Mouse (Mus musculus): ENCODE data around the gene Nos1.
"Not testable (repeated sequence)": the region's sequence is repeated elsewhere in the genome, so short reads cannot be mapped to it uniquely, and the experiment has no call there.

The Nos1 gene

DNA sequence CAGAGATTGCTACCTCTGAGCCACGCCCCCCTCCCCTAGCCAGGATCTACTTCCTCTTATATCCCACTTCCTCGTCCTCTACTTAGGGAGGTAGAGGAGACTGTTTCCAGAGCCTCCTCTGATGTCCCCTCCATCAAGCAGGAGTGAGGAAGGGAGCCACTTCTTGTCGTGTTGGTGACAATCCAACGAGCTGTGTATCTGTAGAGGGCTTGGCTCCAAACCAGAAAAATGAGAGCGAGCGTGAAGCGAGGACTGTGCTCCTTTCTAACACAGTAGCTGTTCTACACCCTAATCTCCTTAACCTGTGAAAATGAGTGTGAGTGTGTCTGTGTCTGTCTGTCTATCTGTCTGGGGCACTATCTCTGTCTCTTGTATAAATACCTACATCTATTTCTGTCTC lies 58.7 kb downstream of the Nos1 start:
- DNase-seq (ENCODE audit: low read depth, low spot score) = no peak

DNA sequence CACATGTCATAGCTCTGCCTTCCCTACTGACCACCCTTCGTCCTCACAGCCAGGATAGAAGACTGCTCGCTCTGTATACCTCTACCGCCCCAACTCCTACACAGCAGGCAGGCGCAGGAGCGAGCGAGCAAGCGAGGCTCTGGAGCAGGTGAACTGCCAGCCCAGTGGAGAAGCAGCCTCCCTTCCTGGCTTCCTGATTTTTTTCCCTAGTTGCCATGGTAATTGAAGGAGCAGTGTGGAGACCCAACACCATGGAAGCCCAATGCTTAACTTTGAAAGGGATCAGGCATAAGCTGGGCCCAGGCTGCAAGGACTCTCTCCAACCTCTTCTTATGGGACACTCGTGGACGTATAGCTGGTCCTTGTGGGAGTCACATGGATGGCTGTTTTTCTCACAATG lies 59.4 kb downstream of the Nos1 start:
- peak; percentile 53 for DNase-seq (ENCODE audit: low read depth, low spot score)

DNA sequence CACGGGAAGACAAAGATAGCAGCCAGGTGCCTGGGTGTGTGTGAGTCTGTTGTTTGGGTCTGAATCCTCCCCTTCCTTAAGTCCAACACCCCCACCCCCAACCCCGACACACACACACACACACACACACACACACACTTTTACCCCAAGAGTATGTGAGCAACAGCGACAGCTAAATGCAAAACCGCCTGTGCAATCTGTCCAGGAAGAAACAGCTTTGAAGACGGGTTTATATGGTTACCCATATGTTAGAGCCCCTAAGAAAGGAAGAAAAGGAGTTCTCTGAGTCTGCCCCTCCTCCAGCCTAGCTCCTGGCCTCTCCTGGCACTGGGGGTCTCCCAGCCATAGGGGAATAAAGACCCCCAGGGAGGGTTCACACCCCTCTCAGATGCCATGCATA lies 60.2 kb downstream of the Nos1 start:
- peak; percentile 58 for DNase-seq (ENCODE audit: low read depth, low spot score)

DNA sequence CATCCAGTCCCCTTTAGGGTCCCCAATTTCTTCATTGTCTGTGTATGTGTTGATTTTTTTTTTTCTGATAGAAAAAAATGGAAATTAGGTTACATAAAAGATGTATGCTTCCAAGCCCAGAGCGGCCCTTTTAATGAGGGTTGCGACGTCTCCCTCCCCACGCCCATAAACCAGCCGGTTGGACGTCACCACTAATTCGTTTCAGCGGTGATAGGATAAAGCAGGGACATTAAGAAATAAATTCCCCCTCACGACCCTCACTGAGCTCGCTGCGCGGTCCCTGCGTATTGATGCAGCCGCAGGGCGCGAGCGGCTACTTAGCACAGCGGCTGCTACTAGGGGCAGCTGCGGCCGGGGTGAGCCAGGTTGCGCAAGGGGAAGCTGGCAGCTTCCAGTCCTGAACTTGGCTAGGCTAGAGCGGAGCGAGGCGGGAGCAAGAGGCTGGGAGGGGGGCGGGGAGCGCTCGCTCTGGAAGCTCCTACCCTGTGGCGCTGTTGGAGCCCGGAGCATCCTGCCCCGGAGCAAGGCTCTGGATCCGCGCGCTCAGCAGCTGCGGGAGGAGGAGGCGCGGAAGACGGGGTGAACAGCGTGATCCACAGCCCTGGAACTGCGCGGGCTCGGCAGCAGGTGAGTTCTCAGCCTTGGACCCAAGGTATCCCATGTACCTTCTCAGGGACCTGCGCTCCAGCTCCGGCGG lies 61.0 kb downstream of the Nos1 start:
- DNase-seq (ENCODE audit: low read depth, low spot score) = peak; percentile 93

DNA sequence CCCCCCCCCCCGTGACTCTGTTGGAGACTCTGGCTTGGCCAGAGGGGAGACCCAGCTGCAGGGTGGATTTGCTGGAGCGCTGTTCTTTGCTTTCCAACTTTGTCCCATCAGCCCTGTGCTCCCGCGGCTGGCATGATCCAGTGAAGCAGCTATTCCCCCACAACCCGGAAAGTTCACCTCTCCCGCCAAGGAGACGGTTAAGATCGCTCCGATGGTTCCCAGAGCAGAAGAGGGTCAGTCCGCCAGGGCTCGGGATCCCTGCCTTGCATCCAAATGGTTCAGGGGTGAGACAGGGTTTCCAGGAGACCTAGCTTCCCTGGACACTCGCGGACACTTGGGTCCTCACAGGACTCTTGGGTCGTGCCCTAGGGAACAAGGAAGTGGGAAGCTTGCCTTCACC lies 61.9 kb downstream of the Nos1 start:
- peak; percentile 11 for DNase-seq (ENCODE audit: low read depth, low spot score)

DNA sequence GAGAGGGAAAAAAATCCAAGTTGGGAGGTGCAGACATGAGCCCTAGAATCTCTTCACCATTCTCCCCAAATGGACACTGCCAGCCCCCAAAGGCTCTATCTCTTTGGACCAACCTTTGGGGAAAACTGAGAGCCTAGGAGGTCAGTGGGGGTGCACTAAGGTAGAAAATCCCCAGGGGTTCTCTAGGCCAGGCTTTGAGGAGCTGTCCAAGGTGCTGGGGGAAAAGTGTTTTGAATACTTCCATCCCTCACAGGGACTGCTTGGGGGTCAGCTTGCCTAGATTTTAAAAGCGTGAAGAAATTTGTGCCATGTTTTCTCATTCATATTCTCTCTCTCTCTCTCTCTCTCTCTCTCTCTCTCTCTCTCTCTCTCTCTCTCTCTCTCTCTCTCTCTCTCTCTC lies 63.8 kb downstream of the Nos1 start:
- DNase-seq (ENCODE audit: low read depth, low spot score) = no peak

DNA sequence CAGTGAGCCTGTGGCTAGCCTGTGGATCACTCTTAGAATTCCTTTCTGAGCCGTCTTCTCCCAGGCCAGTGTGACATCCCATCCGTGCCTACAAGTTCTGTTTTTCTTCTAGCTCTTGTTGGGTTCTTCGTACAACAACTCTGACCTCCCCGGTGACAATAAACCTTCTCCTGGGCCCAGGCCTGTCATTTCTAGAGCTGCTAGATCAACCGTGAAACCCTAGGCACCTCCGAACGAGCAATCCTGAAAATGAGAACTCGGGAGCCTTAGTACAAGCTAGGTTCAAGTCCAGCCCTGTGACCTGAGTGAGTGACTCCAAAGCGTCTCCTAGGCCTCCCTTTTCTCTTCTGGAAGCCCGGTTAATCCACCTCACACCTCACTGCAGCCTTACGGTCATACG lies 69.6 kb downstream of the Nos1 start:
- no peak for DNase-seq (ENCODE audit: low read depth, low spot score)

DNA sequence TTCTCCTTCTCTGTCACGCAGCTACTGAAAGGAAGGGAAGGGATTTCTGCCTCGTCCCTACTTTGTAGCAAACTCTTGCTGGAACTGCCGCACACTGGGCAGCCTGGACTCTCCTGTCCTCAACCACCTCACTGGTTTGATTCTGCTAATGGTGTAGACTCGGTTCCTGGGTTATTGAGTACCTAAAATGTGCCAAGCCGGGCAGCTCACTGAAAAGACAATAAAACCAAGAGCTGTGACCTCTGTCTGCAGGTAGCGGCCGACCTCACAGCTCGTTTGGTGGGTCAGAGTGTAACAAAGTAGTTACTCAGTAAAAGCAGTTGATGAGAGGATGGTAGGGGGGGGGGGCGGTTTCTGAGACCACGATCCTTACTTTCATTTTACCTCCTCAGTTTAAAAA lies 72.9 kb downstream of the Nos1 start:
- no peak for DNase-seq (ENCODE audit: low read depth, low spot score)

DNA sequence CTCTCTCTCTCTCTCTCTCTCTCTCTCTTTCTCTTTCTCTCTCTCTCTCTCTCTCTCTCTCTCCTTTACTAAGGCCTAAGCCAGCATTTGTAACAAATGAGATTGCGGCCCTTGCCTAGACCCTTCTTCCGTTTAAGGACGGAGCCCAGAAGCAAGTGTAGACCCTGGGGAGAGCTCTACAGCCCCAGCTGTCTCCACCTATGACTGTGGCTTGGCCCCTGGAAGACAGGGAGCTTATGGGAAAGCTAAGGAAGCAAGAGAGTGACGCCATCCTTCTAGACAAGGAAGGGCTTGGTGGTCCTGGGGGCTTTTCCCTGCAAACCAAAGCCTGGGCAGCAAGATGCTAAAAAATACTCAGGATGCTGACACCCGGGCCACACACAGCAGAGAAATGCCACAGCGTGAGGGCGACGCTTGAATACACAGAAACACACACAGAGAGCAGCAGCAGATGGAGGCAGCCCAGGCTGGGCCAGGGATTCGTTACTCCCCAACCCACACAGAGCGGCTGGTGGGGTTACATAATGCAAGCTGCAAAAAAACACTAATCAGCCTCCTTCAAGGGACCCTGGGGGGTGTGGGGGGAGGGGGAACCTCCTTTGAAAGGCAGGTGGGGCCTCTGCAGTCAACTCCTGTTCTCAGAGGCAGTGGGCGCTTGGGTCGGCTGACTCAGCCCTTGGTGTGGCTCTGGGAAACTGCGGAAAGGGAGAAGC lies 83.9 kb downstream of the Nos1 start:
- peak; percentile 96 for DNase-seq (ENCODE audit: low read depth, low spot score)

DNA sequence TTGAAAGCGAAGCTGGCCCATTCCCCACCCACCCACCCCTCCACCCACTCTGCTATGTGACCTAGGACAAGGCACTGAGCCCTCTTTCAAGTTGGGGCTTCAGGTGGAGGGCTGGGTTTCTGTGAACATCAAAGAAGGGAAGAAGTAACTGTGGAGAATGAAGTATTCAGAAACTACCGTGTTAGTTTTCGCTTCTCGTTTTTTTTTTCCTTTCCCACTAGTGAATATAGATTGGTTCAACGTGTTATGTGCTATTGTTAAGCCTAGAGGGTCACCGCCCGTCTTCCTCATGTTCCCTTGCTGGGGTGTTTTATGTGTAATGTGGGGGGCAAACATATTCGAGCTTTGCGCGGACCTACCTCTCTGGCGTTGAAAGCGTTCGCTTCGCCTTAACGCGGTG lies 85.0 kb downstream of the Nos1 start:
- no peak for DNase-seq (ENCODE audit: low read depth, low spot score)

DNA sequence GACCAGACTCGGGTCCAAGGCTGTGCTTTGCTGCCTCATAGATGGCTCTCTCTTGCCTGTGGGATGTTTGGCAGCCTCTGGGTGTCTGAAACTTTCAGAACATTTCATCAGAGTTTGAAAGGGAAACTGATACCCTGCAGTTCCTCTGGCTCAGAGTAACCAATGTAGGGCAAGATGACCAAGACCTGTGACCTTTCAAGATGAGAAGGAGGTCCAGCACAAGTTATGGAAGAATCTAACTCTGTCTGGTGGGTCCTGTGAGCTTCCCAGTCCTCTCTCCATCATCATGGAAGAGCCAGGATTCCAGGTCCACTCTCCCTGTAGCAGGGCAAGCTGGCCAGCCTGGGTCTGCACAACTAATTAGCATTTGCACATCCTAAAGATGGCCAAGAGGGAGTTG lies 90.8 kb downstream of the Nos1 start:
- DNase-seq (ENCODE audit: low read depth, low spot score) = no peak

DNA sequence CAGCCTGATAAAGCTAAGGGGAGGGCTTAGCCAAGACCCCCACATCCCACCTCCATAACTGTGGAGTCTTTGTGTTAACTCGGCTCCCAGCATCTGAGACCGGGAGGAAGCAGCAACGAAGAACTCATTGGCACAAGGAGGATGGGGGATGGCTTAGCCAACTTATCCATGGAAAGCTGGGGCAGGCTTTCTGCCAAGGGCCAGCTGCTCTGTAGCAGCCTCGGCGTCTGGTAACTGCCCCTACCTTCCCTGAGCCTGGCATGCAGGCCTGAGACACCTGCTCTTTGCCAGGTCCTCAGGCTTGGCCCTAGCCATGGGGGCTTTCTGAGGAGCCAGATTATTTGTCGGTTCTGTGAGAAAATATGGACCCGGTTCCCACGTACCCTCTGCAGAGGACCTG lies 93.0 kb downstream of the Nos1 start:
- peak; percentile 90 for DNase-seq (ENCODE audit: low read depth, low spot score)

DNA sequence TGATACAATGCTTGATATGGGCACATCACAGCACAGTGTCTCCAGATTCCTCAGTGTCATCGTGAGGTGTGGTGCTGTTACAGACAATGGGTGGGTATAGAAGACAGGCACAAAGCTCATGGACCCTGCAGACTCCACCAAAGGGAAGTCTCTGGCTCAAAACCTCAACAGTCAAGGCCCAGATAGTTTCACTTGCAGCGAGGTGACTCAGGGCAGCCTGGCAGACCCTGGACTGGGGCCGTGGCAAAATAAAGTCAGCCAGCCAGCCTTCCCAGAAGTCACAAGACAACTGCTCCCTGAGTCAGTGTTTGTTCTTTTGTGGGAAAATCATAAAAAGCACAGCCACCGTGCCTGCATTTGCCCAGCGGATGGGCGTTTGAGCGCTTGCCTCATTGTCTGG lies 93.4 kb downstream of the Nos1 start:
- no peak for DNase-seq (ENCODE audit: low read depth, low spot score)

DNA sequence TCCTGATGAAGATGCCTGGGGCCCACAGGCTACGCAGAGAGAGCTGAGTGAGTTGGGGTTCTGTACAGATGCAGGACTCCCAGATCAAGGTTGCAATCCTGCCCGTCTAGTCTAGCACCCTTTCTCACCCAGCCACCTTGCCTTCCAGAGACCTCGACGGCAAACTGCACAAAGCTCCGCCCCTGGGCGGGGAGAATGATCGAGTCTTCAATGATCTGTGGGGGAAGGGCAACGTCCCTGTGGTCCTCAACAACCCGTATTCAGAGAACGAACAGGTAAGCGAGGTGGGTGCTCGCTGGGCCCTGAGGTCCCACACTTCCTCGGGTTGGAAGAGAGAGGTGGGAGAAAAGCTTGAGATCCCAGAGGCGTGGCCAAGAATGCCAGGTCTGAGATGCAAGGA lies 98.3 kb downstream of the Nos1 start:
- DNase-seq (ENCODE audit: low read depth, low spot score) = no peak

DNA sequence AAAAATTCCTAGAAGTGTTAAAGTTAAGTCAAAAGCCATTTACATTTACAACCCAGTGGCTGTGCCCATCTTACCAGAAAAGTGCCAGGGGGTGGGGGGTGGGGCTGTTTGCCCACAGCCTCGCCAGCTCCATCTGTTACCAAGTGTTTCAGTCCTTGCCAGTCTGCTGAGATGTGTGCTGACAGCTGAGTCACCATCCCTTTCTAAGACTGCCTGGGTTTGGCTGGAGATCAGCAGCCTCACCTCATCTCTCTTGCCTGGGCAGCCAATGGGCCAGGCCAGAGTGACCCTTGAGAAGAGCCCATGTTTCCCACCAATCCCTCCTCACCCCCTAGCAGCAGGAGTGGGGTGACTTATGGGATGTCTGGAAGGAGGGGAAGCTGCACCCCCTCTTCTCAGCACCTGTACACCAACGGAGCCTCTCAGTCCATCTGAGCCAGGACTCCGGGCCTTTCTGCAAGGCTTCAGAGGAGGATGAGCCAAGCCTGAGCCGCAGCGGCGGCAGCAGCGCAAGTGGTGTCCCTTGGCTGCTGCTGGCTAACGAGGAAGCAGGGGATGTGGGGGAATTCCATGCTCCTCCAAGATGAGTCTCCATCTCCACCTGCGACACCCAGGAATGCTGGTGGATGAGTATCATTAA lies 100.2 kb downstream of the Nos1 start:
- peak; percentile 95 for DNase-seq (ENCODE audit: low read depth, low spot score)

DNA sequence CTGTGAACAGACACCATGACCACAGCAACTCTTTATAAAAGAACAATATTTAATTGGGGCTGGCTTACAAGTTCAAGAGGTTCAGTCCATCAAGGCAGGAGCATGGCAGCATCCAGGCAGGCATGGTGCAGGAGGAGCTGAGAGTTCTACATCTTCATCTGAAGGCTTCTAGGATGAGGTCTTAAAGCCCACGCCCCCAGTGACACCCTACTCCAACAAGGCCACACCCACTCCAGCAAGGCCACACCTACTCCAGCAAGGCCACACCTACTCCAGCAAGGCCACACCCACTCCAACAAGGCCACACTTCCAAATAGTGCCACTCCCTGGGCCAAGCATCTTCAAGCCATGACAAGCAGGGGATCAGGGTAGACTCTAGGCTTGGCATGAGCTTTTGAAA lies 101.6 kb downstream of the Nos1 start:
- not testable (repeated sequence) for DNase-seq (ENCODE audit: low read depth, low spot score)

DNA sequence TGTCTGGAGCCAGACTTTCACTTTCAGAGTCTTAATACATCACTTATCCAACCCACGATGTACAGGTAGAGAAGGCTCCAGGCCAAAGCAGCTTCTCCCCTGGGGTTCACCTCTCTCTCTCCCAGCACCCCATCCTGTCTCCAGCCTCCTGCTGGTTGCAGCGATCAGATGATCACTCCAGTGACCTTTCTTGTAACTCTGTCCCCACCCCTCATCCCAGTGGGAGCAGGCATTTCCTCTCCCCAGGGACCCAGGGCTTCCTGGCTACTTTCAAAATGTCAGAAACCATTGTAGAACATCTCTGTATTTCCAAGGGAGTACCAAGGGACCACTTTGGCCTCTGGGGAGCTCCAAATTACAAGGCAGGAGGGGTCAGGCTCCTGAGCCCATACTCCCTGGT lies 104.2 kb downstream of the Nos1 start:
- no peak for DNase-seq (ENCODE audit: low read depth, low spot score)

DNA sequence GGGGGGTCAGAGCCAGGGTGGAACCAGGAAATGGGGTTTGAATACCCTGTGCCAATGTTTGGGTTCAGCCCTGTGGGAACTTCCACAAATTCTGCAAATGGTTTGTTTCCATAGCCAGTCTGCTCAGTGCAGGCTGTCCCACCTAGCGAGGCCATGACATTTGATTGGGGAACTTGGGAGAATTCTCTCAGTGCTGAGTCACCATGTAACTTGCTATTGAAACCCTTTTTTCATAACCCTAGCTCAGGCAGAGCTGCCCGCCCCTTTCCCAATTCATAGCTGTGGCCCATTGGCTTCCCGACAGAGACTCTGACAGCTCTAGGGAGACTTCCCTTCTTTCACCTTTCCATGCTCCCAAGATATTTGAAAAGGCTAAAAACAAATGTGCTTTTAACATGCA lies 107.3 kb downstream of the Nos1 start:
- DNase-seq (ENCODE audit: low read depth, low spot score) = no peak

DNA sequence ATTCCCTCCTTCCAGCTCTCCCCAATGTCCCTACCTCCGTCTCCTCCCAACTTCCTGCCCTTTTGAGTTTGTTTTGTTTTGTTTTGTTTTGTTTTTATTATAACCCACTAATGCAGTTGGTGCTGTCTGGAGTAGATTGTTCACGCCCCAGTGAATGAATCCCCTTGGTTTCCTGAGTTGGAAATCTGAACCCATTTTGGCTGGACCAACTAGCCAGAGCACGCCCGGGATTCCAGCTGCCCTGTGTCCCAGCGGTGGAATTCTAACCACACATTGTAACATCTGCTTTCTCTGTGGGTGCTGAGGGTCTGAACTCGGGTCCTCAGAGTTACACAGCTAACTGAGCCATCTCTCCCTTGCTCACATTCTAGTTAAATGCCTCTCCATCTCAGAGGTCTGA lies 108.1 kb downstream of the Nos1 start:
- no peak for DNase-seq (ENCODE audit: low read depth, low spot score)

DNA sequence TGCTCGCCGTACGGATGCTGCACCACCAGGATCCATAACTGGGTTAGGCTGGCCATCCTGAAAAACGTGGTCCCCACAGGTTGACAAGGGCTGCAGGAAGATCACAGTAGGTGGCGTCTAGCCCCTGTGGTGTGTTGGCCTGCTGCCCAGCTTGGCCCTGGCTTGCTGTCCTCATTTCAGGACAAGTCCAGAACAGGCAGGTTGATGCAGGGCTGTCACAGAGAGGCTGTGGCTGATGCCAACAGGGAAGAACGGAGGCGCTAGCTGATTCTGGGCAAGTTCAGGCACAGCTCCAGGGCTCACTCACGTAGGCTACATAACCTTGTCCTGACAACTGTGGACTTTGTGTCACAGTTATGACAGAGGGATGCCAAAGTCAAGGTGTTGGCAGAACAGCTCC lies 108.7 kb downstream of the Nos1 start:
- DNase-seq (ENCODE audit: low read depth, low spot score) = peak; percentile 96

DNA sequence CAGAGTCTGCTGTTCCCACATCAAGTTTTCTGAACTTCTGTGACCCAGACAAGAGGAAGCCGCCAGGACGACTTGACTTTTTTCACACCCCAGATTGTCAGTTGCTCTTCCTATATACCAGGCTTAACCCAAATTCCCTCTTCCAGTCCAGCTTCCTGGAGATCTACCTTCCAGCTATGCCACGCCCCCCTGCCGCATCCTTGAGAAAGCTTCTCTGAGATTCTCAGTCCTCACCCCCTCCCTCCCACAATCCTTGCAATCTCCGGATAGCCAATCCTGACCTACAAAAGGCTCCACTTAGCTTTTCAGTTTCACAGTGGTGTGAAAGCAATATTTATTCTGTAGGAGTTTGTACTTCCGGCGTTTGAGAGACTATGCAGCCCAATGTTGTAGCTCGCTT lies 110.0 kb downstream of the Nos1 start:
- peak; percentile 35 for DNase-seq (ENCODE audit: low read depth, low spot score)

DNA sequence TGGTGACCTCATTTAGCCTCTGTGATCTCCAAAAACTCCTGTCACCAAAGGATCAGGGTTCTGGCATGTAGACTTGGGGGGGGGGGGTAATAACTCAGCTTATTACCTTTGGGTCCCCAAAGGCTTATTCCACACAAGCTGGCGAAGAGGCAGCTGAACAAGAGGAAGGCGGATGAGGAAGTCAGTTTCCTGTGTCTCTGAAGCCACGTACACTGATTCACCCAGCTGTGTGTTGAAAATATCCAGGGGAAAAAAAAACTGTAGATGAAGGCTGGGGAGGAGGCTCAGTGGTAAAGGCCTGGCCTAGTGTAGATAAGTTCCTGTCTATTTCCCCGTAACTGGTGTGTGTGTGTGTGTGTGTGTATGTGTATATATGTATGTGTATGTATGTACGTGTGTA lies 110.7 kb downstream of the Nos1 start:
- no peak for DNase-seq (ENCODE audit: low read depth, low spot score)

DNA sequence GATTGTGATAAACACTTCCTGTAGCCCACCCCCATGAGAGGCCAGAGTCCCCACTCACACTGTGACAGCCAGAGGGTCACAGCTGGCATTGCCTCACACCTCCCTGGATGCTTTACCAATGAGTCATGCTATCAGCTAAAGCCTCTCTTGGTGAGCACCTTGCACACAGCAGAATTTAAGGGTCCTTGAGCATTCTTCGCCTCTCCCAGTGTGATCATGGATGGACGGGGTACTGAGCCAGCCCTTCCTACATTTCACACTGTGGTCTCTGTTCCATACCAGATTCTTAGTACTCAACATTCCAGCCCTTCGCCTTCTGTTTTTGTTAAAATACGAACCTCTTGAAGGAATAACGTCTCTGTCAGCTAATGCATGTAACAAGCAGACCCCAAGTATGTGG lies 113.2 kb downstream of the Nos1 start:
- DNase-seq (ENCODE audit: low read depth, low spot score) = no peak

Measured in brain, adult 2 months (tissue).